In the genomic region with DNA sequence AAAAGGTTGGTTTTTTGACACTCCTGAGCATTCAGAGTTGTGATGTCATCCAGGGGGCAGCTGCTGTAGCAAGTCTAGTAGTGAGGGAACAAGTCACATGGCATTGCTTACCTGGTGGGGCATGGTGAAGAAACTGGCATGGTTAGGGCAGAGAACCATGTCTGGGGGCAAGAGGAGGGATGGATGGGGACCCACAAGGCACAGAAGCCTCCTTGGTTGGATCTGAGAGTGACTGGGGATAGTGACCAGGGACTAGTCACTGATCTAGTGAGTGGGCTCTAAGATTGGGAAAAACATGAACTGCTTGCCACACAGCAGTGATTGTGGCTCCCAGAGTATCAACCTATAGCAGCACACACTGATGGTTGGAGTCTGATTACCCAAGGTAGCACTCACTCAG, we compare ENCODE assay signal across 22 mouse cellular contexts. TPM values are rescaled to one million over a fixed set of nuclear protein-coding genes. Genes with fewer than 3 reads are reported as not detected.
DNase-seq lines count a peak whose midpoint lies in the region; ATAC-seq and TF ChIP-seq lines count a peak whose summit lies in the region.
"Had no signal": no experiment of that assay in that cellular context is flagged by ENCODE, and none has a peak within 500 bp of the region (broad histone marks: within the 10 kb centered on the region; RNA-seq: fewer than 3 reads in every experiment).

No protein-coding gene starts in this region.

- no peaks in the 10 kb centered on the region for H3K36me3 ChIP-seq in heart, embryonic 11.5 days (ENCODE audit: control insufficient read depth, insufficient read depth, low read length)
- H3K36me3 ChIP-seq in lung, embryonic 14.5 days (ENCODE audit: insufficient read depth): peaks cover 22% of the 10 kb centered on the region; the same call in 1 of the 2 replicates
- peaks cover 12% of the 10 kb centered on the region for H3K36me3 ChIP-seq in embryonic facial prominence, embryonic 12.5 days
- peaks cover 19% of the 10 kb centered on the region for H3K36me3 ChIP-seq in limb, embryonic 13.5 days
- H3K36me3 ChIP-seq: heart, embryonic 15.5 days; hindbrain, embryonic 12.5 days; midbrain, embryonic 12.5 days had no signal

- TF ChIP-seq CTCF in lung, embryonic 14.5 days (IDR thresholded peaks at IDR 0.05; ENCODE audit: low read depth): no peak
- TF ChIP-seq CTCF in left cerebral cortex, adult 2 months (IDR thresholded peaks at IDR 0.05): no peak

- no peak overlapping the region for H3K9ac ChIP-seq in heart, embryonic 11.5 days (ENCODE audit: low read depth, low read length)
- H3K9ac ChIP-seq in lung, embryonic 14.5 days: no peak overlapping the region
- 0 out of 2 replicates have a peak overlapping the region, but pooled peaks have one; percentile 92 for H3K9ac ChIP-seq in embryonic facial prominence, embryonic 12.5 days
- peak overlapping the region; percentile 35; the same call in 1 of the 2 replicates for H3K9ac ChIP-seq in limb, embryonic 13.5 days
- H3K9ac ChIP-seq: hindbrain, embryonic 12.5 days; liver, embryonic 14.5 days; midbrain, embryonic 12.5 days had no signal

- peak overlapping the region; percentile 60; the same call in 1 of the 2 replicates for H3K4me3 ChIP-seq in heart, embryonic 11.5 days (ENCODE audit: low read depth, low read length)
- peak overlapping the region; percentile 79; the same call in 1 of the 2 replicates for H3K4me3 ChIP-seq in lung, embryonic 14.5 days (ENCODE audit: low read depth, low read length)
- H3K4me3 ChIP-seq in embryonic facial prominence, embryonic 12.5 days: peak overlapping the region; percentile 79; the same call in 1 of the 2 replicates
- H3K4me3 ChIP-seq in limb, embryonic 13.5 days: peak overlapping the region; percentile 93
- H3K4me3 ChIP-seq in left cerebral cortex, adult 2 months: no peak overlapping the region

- peaks cover 44% of the 10 kb centered on the region for H3K4me1 ChIP-seq in heart, embryonic 11.5 days (ENCODE audit: control insufficient read depth, insufficient read depth, low read length)
- H3K4me1 ChIP-seq in lung, embryonic 14.5 days (ENCODE audit: insufficient read depth): peaks cover 43% of the 10 kb centered on the region
- H3K4me1 ChIP-seq in embryonic facial prominence, embryonic 12.5 days: peaks cover 72% of the 10 kb centered on the region
- peaks cover 78% of the 10 kb centered on the region for H3K4me1 ChIP-seq in limb, embryonic 13.5 days

- H3K27ac ChIP-seq in heart, embryonic 11.5 days (ENCODE audit: low read depth, low read length): no peak overlapping the region
- H3K27ac ChIP-seq in lung, embryonic 14.5 days (ENCODE audit: low read depth): no peak overlapping the region
- no peak overlapping the region for H3K27ac ChIP-seq in embryonic facial prominence, embryonic 12.5 days
- no peak overlapping the region for H3K27ac ChIP-seq in limb, embryonic 13.5 days
- H3K27ac ChIP-seq in left cerebral cortex, adult 2 months: no peak overlapping the region
- H3K27ac ChIP-seq: heart, embryonic 15.5 days; hindbrain, embryonic 12.5 days; liver, embryonic 14.5 days; macrophage; midbrain, embryonic 12.5 days had no signal

- H3K27me3 ChIP-seq in heart, embryonic 11.5 days (ENCODE audit: control insufficient read depth, insufficient read depth, low read length): peaks cover 72% of the 10 kb centered on the region
- peaks cover 38% of the 10 kb centered on the region for H3K27me3 ChIP-seq in lung, embryonic 14.5 days (ENCODE audit: insufficient read depth, low read length)
- H3K27me3 ChIP-seq in embryonic facial prominence, embryonic 12.5 days: peaks cover 42% of the 10 kb centered on the region
- H3K27me3 ChIP-seq in limb, embryonic 13.5 days: peaks cover 39% of the 10 kb centered on the region

- no peak for ATAC-seq in heart, embryonic 11.5 days (replicated peaks; ENCODE audit: insufficient number of reproducible peaks, low FRiP score, low TSS enrichment)
- no peak for ATAC-seq in lung, embryonic 14.5 days (ENCODE audit: insufficient read depth)
- no peak for ATAC-seq in embryonic facial prominence, embryonic 12.5 days (ENCODE audit: insufficient number of reproducible peaks, insufficient read depth, low FRiP score, low TSS enrichment)
- ATAC-seq in limb, embryonic 13.5 days (ENCODE audit: low FRiP score, low read depth): no peak
- ATAC-seq: forebrain, embryonic 14.5 days; inflammation-experienced regulatory T-cells, adult 6 months had no signal

- DNase-seq in heart, postnatal 14 days: no peak
- DNase-seq in lung, embryonic 14.5 days: no peak
- no peak for DNase-seq in lung, postnatal 4 days
- DNase-seq in left cerebral cortex, adult 2 months (ENCODE audit: extremely low spot score in 1 of 2, low spot score in 2 of 2): no peak
- DNase-seq in left cerebral cortex, adult 18-20 months (ENCODE audit: low spot score in 2 of 2): no peak
- DNase-seq: adrenal gland, adult 8-10 months; cerebellum, adult 11-12 months; cerebellum, postnatal 36 days; kidney, postnatal 4 days; spleen, adult 18-20 months had no signal

- H3K4me2 ChIP-seq in heart, embryonic 11.5 days: no peak overlapping the region
- peak overlapping the region; percentile 82 for H3K4me2 ChIP-seq in lung, embryonic 14.5 days
- peak overlapping the region; percentile 79 for H3K4me2 ChIP-seq in embryonic facial prominence, embryonic 12.5 days (replicated peaks)
- peak overlapping the region; percentile 75 for H3K4me2 ChIP-seq in limb, embryonic 13.5 days (replicated peaks)
- H3K4me2 ChIP-seq: midbrain, embryonic 12.5 days had no signal

- H3K9me3 ChIP-seq in heart, embryonic 11.5 days (replicated peaks; ENCODE audit: control insufficient read depth, low read length): no peaks in the 10 kb centered on the region
- no peaks in the 10 kb centered on the region for H3K9me3 ChIP-seq in lung, embryonic 14.5 days (ENCODE audit: low read depth, low read length)
- H3K9me3 ChIP-seq in embryonic facial prominence, embryonic 12.5 days: no peaks in the 10 kb centered on the region
- no peaks in the 10 kb centered on the region for H3K9me3 ChIP-seq in limb, embryonic 13.5 days
- H3K9me3 ChIP-seq: heart, embryonic 15.5 days; hindbrain, embryonic 12.5 days; midbrain, embryonic 12.5 days had no signal

- intact Hi-C loops in heart, postnatal 14 days (cut with DNase I): no loop called here
- intact Hi-C loops in left cerebral cortex, adult 2 months (cut with DNase I): no loop called here

RNA-seq across cellular contexts. Expression of gene Scarf2, which starts 2.5 kb away (rescaled TPM):
- 7.2 and 9.6 TPM in 2 replicates for polyA plus RNA-seq in heart, embryonic 11.5 days (2014; fragmentation: Nextera tagmentation; extraction: Ambion mirVana)
- total RNA-seq in heart, postnatal 14 days (2021): 10 to 100 TPM in 1 of 2 experiments, 1 to 10 TPM in 1; 9.8 to 10.2 TPM
- 32.7 and 36.3 TPM in 2 replicates for polyA plus RNA-seq in lung, embryonic 14.5 days (2014; fragmentation: Nextera tagmentation; extraction: Ambion mirVana)
- polyA plus RNA-seq in embryonic facial prominence, embryonic 12.5 days (2016; fragmentation: Nextera tagmentation; extraction: Ambion mirVana): 47.6 and 49.8 TPM in 2 replicates
- polyA plus RNA-seq in limb, embryonic 13.5 days (2015; fragmentation: Nextera tagmentation; extraction: Ambion mirVana): 28.8 and 29.4 TPM in 2 replicates
- 1 to 10 TPM; 2.8 to 5.9 TPM for total RNA-seq in left cerebral cortex, adult 2 months (2021)
- total RNA-seq in left cerebral cortex, adult 18-20 months (2021): 1 to 10 TPM; 3.5 to 3.6 TPM
- total RNA-seq: CH12.LX had no signal
- polyA plus RNA-seq: inflammation-experienced regulatory T-cells, adult 6 months had no signal

RNA-seq across cellular contexts. Expression of gene B830017H08Rik, which starts 33.3 kb away (rescaled TPM):
- polyA plus RNA-seq in heart, embryonic 11.5 days (2014; fragmentation: Nextera tagmentation; extraction: Ambion mirVana): 0.13 TPM in 1 of 2 replicates, not detected in the other
- not detected for total RNA-seq in heart, postnatal 14 days (2021)
- 0.18 TPM in 1 of 2 replicates, not detected in the other for polyA plus RNA-seq in lung, embryonic 14.5 days (2014; fragmentation: Nextera tagmentation; extraction: Ambion mirVana)
- polyA plus RNA-seq in embryonic facial prominence, embryonic 12.5 days (2016; fragmentation: Nextera tagmentation; extraction: Ambion mirVana): 0.47 and 0.70 TPM in 2 replicates
- polyA plus RNA-seq in limb, embryonic 13.5 days (2015; fragmentation: Nextera tagmentation; extraction: Ambion mirVana): 0.09 and 0.36 TPM in 2 replicates
- total RNA-seq in left cerebral cortex, adult 2 months (2021): 1 to 10 TPM; 3.4 to 4.1 TPM
- total RNA-seq in left cerebral cortex, adult 18-20 months (2021): 1 to 10 TPM; 2.9 to 3.6 TPM
- total RNA-seq: adrenal gland, adult 8-10 months had no signal
- polyA plus RNA-seq: heart, embryonic 15.5 days; inflammation-experienced regulatory T-cells, adult 6 months; liver, embryonic 14.5 days; macrophage; stomach, embryonic 14.5 days had no signal

RNA-seq across cellular contexts. Expression of gene Car15, which starts 38.6 kb away (rescaled TPM):
- 1.0 and 1.9 TPM in 2 replicates for polyA plus RNA-seq in heart, embryonic 11.5 days (2014; fragmentation: Nextera tagmentation; extraction: Ambion mirVana)
- total RNA-seq in heart, postnatal 14 days (2021): 1 to 10 TPM; 1.5 to 2.5 TPM
- polyA plus RNA-seq in lung, embryonic 14.5 days (2014; fragmentation: Nextera tagmentation; extraction: Ambion mirVana): 2.6 and 2.7 TPM in 2 replicates
- 2.6 and 3.3 TPM in 2 replicates for polyA plus RNA-seq in embryonic facial prominence, embryonic 12.5 days (2016; fragmentation: Nextera tagmentation; extraction: Ambion mirVana)
- polyA plus RNA-seq in limb, embryonic 13.5 days (2015; fragmentation: Nextera tagmentation; extraction: Ambion mirVana): 2.7 and 3.0 TPM in 2 replicates
- 10 to 100 TPM; 12.2 to 16.4 TPM for total RNA-seq in left cerebral cortex, adult 2 months (2021)
- total RNA-seq in left cerebral cortex, adult 18-20 months (2021): 1 to 10 TPM; 8.9 to 9.1 TPM

RNA-seq across cellular contexts. Expression of gene Klhl22, which starts 40.2 kb away (rescaled TPM):
- 43.2 and 44.1 TPM in 2 replicates for polyA plus RNA-seq in heart, embryonic 11.5 days (2014; fragmentation: Nextera tagmentation; extraction: Ambion mirVana)
- total RNA-seq in heart, postnatal 14 days (2021): 10 to 100 TPM; 18.2 to 21.7 TPM
- 67.0 and 70.7 TPM in 2 replicates for polyA plus RNA-seq in lung, embryonic 14.5 days (2014; fragmentation: Nextera tagmentation; extraction: Ambion mirVana)
- polyA plus RNA-seq in embryonic facial prominence, embryonic 12.5 days (2016; fragmentation: Nextera tagmentation; extraction: Ambion mirVana): 92.6 and 94.5 TPM in 2 replicates
- 92.9 and 106 TPM in 2 replicates for polyA plus RNA-seq in limb, embryonic 13.5 days (2015; fragmentation: Nextera tagmentation; extraction: Ambion mirVana)
- total RNA-seq in left cerebral cortex, adult 2 months (2021): 10 to 100 TPM; 84.9 to 86.0 TPM
- total RNA-seq in left cerebral cortex, adult 18-20 months (2021): 100 to 1,000 TPM in 1 of 2 experiments, 10 to 100 TPM in 1; 96.9 to 103 TPM
- total RNA-seq: CH12.LX had no signal

Comparison
In these comparisons a context has a peak if more than half of its experiments do, and no peak if none do; other contexts are left out.
1. H3K9ac ChIP-seq: peak in embryonic facial prominence, embryonic 12.5 days (single experiment) and limb, embryonic 13.5 days (single experiment); none in heart, embryonic 11.5 days (single experiment) and lung, embryonic 14.5 days (single experiment).